Mouse (Mus musculus) megakaryocyte, embryonic 14.5 days (primary cell): ENCODE measurements at regions not wholly inside any gene's neighbourhood (a gene's known extent, or its start where the extent isn't known, plus 50 kb on each side); places are given as distances from the start of the nearest gene placed in this dataset.

ENCODE experiments used
- H3K27me3 ChIP-seq: replicated peaks from 2 replicates; pipeline ENCODE3; 2012; ENCODE audit warnings: inconsistent platforms
- H3K36me3 ChIP-seq: replicated peaks from 2 replicates; pipeline ENCODE3; 2012; ENCODE audit warnings: low read length, inconsistent platforms, mixed read lengths
- H3K4me1 ChIP-seq: 2 replicates; pipeline ENCODE4 v1.6.1; 2012; ENCODE audit warnings: inconsistent platforms
- H3K4me3 ChIP-seq: replicated peaks from 2 replicates; pipeline ENCODE3; 2012; ENCODE audit warnings: moderate library complexity, mild to moderate bottlenecking, inconsistent platforms
- H3K9me3 ChIP-seq: 2 replicates; pipeline ENCODE4 v1.6.1; 2012; ENCODE audit warnings: inconsistent platforms
- FLI1 ChIP-seq: IDR thresholded peaks from 2 replicates; pipeline ENCODE4 v1.6.1; 2012; ENCODE audit warnings: low read length, inconsistent platforms, mixed read lengths
- GATA1 ChIP-seq: IDR thresholded peaks from 3 replicates; pipeline ENCODE4 v1.6.1; 2012; ENCODE audit warnings: mixed read lengths, low read length, inconsistent platforms, borderline replicate concordance

DNA sequence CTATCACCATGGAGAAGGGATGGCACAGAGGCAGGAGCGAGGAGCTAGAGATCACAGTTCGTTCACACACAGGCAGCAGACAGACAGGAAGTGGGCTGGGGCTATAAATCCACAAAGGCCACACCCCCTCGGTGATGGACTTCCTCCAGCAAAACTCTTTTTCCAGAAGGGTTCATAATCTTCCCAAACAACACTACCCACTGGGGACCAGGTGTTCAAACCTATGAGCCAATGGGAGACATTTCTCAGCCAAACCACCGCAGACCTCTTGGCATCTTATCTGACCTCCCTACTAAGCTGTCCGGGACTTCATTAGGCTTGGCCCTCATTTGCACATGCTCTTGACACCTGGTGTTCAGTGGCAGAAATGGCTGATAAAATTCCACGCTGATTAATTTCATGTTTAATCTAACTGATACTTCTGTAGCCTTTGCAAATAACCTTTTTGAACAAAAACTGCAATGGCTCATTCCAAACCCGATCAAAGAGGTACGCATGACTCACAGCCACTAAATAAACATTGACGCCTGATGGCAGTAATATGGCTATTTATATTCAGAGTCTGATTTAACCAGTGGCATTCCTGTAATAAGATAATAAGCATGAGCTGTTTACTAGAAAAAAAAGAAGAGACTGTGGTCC, 131.0 kb upstream of the Egln3 start:
- TF ChIP-seq GATA1 (no peak), FLI1 (no peak)
- peaks cover 4% of the 10 kb centered on the region; the same call in 1 of the 2 replicates for H3K4me1 ChIP-seq
- no peaks in the 10 kb centered on the region for H3K36me3 ChIP-seq
- no peaks in the 10 kb centered on the region for H3K9me3 ChIP-seq
- no peak overlapping the region for H3K4me3 ChIP-seq
- H3K27me3 ChIP-seq = peaks cover 3% of the 10 kb centered on the region

DNA sequence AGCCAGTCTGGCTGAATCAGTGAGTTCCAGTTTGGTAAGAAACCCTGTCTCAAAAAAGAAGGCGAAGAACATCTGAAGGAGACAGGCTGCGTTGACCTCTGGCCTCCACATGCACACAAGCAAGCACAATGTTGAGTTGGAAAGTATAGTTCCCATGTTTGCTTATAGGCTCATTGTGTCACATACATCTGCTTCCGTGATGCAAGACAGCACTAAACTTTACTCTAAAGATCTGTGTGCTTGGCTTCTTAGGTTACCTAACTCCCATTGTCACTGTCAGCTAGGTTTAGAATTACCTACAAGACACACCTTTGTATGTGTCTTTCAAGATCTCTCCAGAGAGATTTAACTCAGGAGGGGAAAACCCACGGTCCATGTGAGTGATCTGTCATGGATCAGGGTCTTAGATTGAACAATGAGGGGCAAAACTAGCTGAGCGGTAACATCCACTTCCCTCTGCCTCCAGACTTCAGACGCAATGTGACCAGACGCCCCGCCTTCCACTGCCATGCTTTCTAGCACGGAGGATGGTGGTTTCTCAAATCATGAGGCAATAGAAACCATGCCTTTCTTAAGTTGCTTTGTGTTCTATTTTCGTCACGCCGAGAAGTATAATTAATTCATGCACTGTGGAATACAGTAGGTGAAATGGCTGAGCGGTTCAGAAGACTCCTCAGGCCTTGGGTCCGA, 130.1 kb upstream of the Egln3 start:
- TF ChIP-seq FLI1 (no peak), GATA1 (no peak)
- Histone ChIP-seq H3K36me3 (no peaks in the 10 kb centered on the region), H3K9me3 (no peaks in the 10 kb centered on the region), H3K4me1 (peaks cover 4% of the 10 kb centered on the region; the same call in 1 of the 2 replicates), H3K27me3 (peaks cover 3% of the 10 kb centered on the region), H3K4me3 (no peak overlapping the region)

DNA sequence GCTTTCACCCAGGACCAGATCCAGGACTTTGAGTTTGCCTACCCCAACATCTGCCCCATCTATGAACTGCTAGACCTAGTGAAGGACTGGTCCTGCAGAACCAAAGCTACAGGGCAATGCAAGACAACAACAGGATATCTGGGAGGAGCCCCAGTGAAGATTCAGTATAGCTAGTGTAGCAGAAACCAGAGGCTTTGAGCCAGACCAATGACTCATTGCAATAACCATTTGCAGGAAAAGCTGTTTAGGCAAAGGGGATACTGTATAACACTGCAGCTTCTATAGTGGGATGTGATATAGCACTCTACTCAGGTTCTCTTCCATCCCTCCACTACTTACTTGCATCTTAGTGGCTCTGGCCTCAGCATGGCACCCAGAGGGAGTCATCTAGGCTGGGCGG, 123.8 kb upstream of the Egln3 start:
- Histone ChIP-seq H3K4me1 (no peaks in the 10 kb centered on the region; the same call in 1 of the 2 replicates), H3K9me3 (no peaks in the 10 kb centered on the region), H3K4me3 (no peak overlapping the region), H3K36me3 (no peaks in the 10 kb centered on the region), H3K27me3 (peaks cover 11% of the 10 kb centered on the region)
- no peak for TF ChIP-seq GATA1
- no peak for TF ChIP-seq FLI1

DNA sequence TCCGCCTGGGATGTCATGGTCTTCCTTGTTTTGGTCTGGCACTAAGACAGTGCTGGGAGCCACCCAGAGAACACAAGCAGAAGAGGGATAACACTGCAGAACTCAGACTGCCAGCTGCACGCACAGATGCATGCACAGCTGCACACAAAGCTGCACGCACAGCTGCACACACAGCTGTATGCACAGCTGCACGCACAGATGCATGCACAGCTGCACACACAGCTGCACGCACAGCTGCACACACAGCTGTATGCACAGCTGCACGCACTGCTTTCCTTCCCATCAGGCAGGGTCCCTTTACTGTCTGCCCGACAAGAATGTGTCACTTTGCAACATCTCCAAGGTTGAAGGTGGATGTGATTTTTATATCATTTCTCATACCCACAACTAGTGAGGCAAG, 122.9 kb upstream of the Egln3 start:
- H3K9me3 ChIP-seq = no peaks in the 10 kb centered on the region
- H3K4me1 ChIP-seq = no peaks in the 10 kb centered on the region; the same call in 1 of the 2 replicates
- H3K36me3 ChIP-seq = no peaks in the 10 kb centered on the region
- no peak for TF ChIP-seq GATA1
- TF ChIP-seq FLI1 = no peak
- peaks cover 8% of the 10 kb centered on the region for H3K27me3 ChIP-seq
- H3K4me3 ChIP-seq = no peak overlapping the region

DNA sequence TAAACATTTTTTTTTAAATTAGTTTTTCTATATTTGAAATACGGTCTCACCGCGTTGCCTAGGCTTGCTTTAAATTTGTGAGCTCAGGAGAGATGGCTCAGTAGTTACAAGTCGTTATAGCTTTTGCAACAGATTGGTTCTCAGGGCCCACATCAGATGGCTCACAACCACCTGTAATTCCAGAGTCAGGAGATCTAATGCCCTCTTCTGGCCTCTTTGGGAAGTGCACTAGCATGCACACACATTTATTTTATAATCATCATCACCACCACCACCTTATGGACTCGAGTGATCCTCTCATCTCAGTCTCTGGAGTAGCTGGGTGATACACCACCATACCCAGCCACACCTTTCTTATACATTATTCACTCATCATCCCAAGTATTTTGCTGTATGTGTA, 116.9 kb upstream of the Egln3 start:
- Histone ChIP-seq H3K36me3 (no peaks in the 10 kb centered on the region), H3K27me3 (peaks cover 3% of the 10 kb centered on the region), H3K4me3 (no peak overlapping the region), H3K9me3 (peaks cover 17% of the 10 kb centered on the region), H3K4me1 (no peaks in the 10 kb centered on the region)
- no peak for TF ChIP-seq FLI1
- TF ChIP-seq GATA1 = no peak

DNA sequence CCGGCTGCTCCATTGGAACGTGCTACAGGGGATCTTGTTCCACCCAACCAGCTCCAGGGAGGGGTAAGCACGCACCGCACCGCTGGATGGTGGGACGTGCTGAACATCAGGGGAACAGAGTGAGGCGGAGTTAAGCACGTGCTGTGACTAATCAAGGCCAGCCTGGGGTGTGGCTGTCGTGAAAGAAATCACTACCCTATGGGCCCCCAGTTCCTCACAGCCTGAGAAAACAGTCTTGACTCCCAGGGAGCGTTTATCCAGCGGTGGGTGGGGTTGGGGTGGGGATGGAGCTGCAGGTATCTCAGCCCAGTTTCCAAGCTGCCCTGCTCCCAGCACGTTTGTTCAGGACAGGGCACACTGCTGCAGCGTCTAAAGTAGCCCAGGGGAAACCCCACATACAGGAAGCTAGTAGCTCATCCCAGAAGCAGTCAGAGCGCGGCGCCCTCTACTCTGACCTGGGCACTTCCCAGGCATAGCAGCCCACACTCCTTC, 113.4 kb upstream of the Egln3 start:
- TF ChIP-seq GATA1 (no peak), FLI1 (no peak)
- Histone ChIP-seq H3K27me3 (peaks cover 12% of the 10 kb centered on the region), H3K4me1 (peaks cover 23% of the 10 kb centered on the region), H3K36me3 (no peaks in the 10 kb centered on the region), H3K9me3 (peaks cover 17% of the 10 kb centered on the region), H3K4me3 (no peak overlapping the region)

DNA sequence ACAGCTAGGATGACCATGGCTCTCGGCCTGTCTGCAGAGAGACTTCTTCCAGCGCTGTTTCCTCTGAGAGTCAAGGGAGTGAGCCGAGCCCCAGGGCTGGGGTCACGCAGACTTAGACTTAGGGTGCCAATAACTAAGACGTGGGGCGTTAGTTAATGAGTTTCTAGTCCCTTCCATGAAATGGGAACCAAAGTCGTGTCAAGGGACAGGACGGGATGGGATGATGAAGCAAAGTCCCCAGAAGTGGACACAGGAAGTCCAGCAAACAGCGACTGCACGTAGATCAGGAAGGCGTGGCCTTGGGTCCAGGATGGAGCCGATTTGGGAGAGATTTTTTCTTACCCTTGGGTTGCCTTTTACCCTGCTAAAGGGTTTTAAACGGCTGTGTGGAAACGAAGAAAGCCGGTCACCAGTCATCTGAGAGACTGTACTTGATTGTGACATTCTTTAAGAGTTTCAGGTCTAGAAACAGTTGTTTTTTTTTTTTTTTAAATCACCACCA, 112.5 kb upstream of the Egln3 start:
- peaks cover 12% of the 10 kb centered on the region for H3K27me3 ChIP-seq
- peaks cover 28% of the 10 kb centered on the region for H3K4me1 ChIP-seq
- H3K4me3 ChIP-seq = no peak overlapping the region
- no peak for TF ChIP-seq GATA1
- no peak for TF ChIP-seq FLI1
- H3K36me3 ChIP-seq = no peaks in the 10 kb centered on the region
- peaks cover 13% of the 10 kb centered on the region for H3K9me3 ChIP-seq

DNA sequence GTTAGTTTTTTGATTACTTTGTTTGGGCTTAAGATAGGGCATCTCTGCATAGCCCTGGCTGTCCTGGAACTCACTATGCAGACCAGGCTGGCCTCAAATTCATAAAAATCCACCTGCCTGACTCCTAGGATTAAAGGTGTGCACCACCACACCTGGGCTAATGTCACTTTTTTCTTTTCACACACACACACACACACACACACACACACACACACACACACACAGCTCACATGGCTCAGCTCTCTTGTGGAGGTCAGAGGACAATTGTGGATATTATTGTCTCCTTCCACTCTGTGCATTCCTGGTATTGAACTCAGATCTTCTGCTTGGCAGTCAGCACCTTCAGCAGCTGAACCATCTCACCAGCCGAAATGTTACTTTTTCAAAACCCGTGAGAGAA, 110.5 kb upstream of the Egln3 start:
- H3K27me3 ChIP-seq = peaks cover 14% of the 10 kb centered on the region
- no peaks in the 10 kb centered on the region for H3K9me3 ChIP-seq
- no peak for TF ChIP-seq FLI1
- no peak for TF ChIP-seq GATA1
- peaks cover 28% of the 10 kb centered on the region for H3K4me1 ChIP-seq
- H3K36me3 ChIP-seq = no peaks in the 10 kb centered on the region
- H3K4me3 ChIP-seq = peak overlapping the region; percentile 59

DNA sequence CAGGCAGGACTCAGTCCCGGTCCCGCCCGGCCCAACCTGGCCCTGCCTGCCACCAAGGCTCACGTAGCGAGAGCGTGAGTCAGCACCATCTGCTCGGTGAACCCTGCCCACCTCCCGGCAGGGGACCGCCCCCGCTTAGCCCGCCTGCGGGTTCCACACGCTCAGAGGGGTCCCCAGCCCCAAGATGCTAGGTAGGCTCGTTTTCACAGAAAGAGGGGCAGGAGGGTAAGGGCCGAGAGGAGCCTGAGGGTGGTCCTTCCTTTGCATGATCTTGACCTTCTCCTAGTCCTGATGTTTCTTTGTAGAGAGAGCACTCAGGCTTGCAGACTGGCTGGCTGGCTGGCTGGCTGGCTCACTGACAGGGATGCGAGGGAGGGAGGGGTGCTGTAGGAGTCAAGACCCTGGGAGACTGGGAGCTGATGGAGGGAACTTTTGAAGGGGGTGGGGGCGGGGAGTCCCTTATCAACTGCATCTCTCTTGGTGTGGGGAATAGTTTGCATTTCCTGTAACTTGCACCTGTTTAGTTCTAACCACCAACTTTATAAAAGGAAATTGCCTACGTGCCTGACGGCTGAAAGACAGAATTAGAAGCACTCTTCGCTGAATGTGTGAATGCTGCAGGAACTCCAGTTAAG, 109.7 kb upstream of the Egln3 start:
- H3K9me3 ChIP-seq = no peaks in the 10 kb centered on the region

More for the DNA sequence above, 109.7 kb upstream of the Egln3 start:
- peaks cover 28% of the 10 kb centered on the region for H3K4me1 ChIP-seq
- H3K4me3 ChIP-seq = peak overlapping the region; percentile 91
- H3K27me3 ChIP-seq = peaks cover 14% of the 10 kb centered on the region
- TF ChIP-seq GATA1 = no peak
- TF ChIP-seq FLI1 = no peak
- no peaks in the 10 kb centered on the region for H3K36me3 ChIP-seq
